Mouse (Mus musculus) kidney, postnatal 4 days (tissue): Measurements from ENCODE around the gene Defb7.

Experiments
- DNase-seq, 2 experiments: peaks; one replicate each; pipeline ENCODE4 v3.0.0; 2021; ENCODE audit warnings: mixed read lengths in 2 of 2

Defb7 gene

DNA sequence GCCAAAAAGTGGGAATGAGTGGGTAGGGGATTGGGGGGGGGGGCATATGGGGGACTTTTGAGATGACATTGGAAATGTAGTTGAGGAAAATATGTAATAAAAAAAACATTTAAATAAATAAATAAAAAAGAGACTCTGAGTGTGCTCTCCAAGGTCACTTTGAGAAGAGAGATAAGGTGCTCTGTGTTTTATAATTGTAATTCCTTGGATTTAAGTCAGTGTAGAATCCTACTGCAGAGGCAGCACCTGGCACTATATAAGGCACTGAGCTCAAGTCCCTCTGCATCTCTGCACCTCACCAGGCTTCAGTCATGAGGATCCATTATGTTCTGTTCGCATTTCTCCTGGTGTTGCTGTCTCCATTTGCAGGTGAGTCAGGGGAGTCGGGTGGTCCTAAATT lies at the start of gene Defb7:
Gene Defb7 (plus strand): TSS at position 301 of the 400 bp plus-strand sequence.
- DNase-seq = no peak

DNA sequence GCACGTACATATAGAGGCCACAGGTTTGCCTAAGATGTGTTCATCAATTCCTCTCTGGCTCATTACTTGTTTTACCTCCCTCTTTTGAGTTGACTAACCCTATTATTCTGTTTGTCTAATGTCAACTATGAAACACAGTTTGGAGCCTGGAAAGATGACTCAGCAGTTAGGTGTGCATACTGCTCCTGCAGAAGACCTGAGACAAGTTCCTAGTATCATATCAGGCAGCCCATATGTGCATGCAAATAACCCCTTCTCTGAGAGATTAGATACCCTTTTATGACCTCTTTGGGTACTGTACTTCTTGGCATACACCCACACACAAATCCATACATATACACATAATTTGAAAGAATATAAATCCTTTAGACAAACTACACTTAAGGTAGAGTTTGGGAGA lies 48.5 kb upstream of the Defb7 start:
- DNase-seq = no peak

DNA sequence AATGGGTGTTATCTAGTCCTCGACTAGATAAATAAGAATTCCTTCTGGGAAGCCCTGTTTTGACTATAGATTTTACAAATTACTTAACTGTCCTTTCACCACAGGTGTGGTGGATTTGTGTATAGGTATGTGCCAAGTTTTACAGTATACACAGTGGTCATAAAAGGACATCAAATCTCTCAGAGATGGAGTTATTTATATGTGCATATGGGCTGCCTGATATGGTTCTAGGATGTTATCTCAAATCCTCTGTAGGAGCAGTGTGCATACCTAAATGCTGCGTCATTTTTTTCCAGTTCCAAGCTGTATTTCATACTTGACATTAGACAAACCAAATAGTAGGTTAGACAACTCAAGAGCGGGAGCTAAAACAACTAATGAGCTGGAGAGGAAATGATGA lies 33.5 kb upstream of the Defb7 start:
- DNase-seq = no peak

DNA sequence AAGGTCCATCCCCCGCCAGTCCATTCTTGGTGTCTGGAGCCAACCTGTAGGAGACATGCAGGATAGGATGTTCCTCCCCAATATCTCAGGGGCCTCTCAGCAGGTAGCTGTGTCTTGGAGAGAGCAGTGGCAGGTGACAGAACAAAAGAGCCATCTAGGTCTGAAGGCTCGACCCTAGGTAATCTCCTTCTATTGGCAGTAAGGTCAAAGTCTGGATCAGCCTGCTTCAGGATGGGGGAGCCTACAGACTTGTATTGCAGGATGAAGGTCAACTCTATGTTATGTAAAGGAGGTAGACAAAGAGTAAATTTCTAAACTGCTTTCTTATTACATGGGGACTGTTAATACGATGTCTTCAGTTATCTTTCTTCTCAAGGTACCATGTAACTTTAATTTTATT lies 25.9 kb upstream of the Defb7 start:
- no peak for DNase-seq

DNA sequence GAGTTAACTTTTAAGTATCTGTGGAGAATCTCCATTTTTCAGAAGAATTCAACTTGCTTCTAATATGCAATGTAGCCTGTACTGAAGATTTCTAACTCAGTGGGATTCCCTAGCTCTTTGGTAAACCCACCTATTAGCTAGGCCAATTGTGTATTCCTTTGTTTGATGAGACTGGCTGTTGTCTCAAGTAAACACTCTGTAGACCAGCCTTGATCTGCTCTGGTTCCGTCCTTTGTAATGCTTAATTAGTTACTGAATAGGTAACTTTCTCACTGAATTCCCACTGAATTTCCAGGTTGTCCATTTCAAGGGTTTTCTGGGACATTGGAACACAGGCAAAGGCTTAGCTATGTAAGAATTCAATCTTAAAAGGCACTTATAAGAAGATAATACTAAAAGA lies 5.6 kb downstream of the Defb7 start:
- DNase-seq = no peak

DNA sequence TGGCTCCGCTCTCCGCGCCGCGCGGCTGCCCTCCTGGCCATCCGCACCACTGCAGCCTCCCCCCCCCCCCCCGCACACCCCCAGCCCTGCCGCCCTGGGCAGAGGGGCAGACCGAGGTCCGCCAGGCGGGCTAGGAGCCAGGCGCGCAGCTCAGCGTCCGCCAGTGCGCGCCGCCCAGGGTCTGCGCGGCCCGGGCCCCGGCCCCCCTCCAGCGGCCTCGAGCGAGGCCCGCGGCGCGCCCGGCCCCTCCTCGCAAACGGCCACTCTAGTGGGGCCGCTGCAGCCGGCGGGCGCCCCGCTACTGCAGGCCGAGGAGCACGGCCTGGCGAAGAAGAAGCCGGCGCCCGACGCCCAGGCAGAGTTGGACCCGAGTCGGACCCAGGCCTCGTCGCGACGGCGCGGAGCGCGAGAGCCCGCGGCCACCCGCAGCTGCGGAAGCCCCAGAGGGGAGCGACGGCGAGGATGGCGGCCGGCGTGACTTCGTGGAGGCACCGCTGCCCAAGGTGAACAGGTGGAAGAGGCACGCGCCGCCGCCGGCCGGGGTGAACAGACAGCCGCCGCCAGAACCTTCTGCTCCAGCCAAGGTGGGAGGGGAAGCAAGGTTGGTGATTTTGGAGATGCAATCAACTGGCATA lies 40.4 kb downstream of the Defb7 start:
- peak; percentile 19 to 53 for DNase-seq

DNA sequence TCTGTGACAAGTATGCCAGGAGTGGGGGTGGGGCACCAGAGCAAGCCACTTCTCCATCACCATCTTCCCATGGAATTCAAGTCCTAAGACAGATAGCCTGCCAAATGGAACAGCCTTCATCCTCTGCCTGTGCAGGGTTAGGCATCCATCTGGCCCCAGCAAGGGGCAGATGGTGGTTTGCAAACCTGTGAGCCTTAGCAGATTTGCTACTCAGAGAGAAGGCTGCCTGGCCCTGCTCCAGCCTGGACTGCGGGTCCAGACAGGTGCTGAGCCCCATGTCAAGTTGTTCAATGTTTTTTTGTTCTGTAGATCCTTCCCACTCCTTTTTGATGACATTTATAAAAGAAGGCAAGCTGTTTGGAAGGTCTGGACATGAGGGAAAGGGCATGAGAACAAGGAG lies 45.5 kb downstream of the Defb7 start:
- no peak for DNase-seq
